Mouse (Mus musculus): ENCODE measurements around the gene Ttll8.

DNA sequence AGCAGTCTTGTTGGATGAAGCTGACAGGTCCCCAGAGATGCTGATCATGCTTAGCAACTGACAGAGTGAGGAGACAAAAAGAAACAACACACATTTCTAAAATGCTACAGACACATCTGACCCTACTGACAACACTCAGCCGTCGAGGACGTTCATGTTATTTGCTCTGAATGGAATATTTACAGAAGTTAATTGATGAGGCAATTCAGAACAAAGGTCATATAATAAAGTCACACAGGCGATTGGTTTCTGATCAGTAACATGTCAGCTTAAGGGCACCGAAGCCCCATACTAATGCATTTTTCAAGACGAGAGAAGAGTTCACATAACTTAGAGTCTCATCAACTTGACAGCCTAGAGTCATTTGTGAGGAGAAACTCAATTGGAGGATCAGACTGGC lies 58.3 kb downstream of the Ttll8 start:
- TF ChIP-seq CTCF (IDR thresholded peaks at IDR 0.05; ENCODE audit: low read depth, low read length) (no peak), POLR2A (IDR thresholded peaks at IDR 0.05; ENCODE audit: insufficient read depth, low read length) (no peak)
